15 mouse cellular contexts compared by ENCODE assay signal in genomic region chr10:37447333-37448204, GRCm38 (mm10).
DNase-seq lines count a peak whose midpoint lies in the region; ATAC-seq lines count a peak whose summit lies in the region.
"Had no signal": no experiment of that assay in that cellular context is flagged by ENCODE, and none has a peak within 500 bp of the region (broad histone marks: within the 10 kb centered on the region; RNA-seq: fewer than 3 reads in every experiment).

No protein-coding gene starts in this region.

- H3K4me3 ChIP-seq in embryonic facial prominence, embryonic 15.5 days (replicated peaks): no peak overlapping the region
- H3K4me3 ChIP-seq in embryonic facial prominence, embryonic 10.5 days: no peak overlapping the region
- H3K4me3 ChIP-seq in heart, embryonic 14.5 days (ENCODE audit: control insufficient read depth in 1 of 2, insufficient read depth in 1 of 2, low read depth in 1 of 2, low read length in 2 of 2): no peak overlapping the region
- H3K4me3 ChIP-seq: liver, embryonic 12.5 days; myocyte had no signal

- H3K36me3 ChIP-seq in embryonic facial prominence, embryonic 15.5 days: no peaks in the 10 kb centered on the region
- no peaks in the 10 kb centered on the region for H3K36me3 ChIP-seq in embryonic facial prominence, embryonic 10.5 days (replicated peaks)
- no peaks in the 10 kb centered on the region for H3K36me3 ChIP-seq in heart, embryonic 14.5 days (ENCODE audit: control insufficient read depth, insufficient read depth, low read length)
- H3K36me3 ChIP-seq: liver, embryonic 12.5 days had no signal

- no peaks in the 10 kb centered on the region for H3K9me3 ChIP-seq in embryonic facial prominence, embryonic 15.5 days (replicated peaks)
- no peaks in the 10 kb centered on the region for H3K9me3 ChIP-seq in embryonic facial prominence, embryonic 10.5 days
- no peaks in the 10 kb centered on the region for H3K9me3 ChIP-seq in heart, embryonic 14.5 days (ENCODE audit: control insufficient read depth, low read length)
- H3K9me3 ChIP-seq: liver, embryonic 12.5 days had no signal

- H3K4me2 ChIP-seq in embryonic facial prominence, embryonic 15.5 days (replicated peaks): no peak overlapping the region
- no peak overlapping the region for H3K4me2 ChIP-seq in heart, embryonic 14.5 days (ENCODE audit: low read length)
- H3K4me2 ChIP-seq: liver, embryonic 12.5 days had no signal

- WGBS in embryonic facial prominence, embryonic 15.5 days: 79% methylated on average over 4 of the region's 4 CpGs
- WGBS in embryonic facial prominence, embryonic 10.5 days: 79% methylated on average over 4 of the region's 4 CpGs
- WGBS in heart, embryonic 14.5 days: 68% methylated on average over 4 of the region's 4 CpGs

- H3K4me1 ChIP-seq in embryonic facial prominence, embryonic 15.5 days: no peaks in the 10 kb centered on the region
- H3K4me1 ChIP-seq in embryonic facial prominence, embryonic 10.5 days: no peaks in the 10 kb centered on the region
- H3K4me1 ChIP-seq in heart, embryonic 14.5 days (ENCODE audit: control insufficient read depth in 2 of 2, insufficient read depth in 2 of 2, low read length in 2 of 2): no peaks in the 10 kb centered on the region
- H3K4me1 ChIP-seq: liver, embryonic 12.5 days had no signal

- H3K27me3 ChIP-seq in embryonic facial prominence, embryonic 15.5 days: no peaks in the 10 kb centered on the region
- no peaks in the 10 kb centered on the region for H3K27me3 ChIP-seq in embryonic facial prominence, embryonic 10.5 days (replicated peaks; ENCODE audit: low read depth, poor library complexity, severe bottlenecking)
- H3K27me3 ChIP-seq in heart, embryonic 14.5 days (ENCODE audit: control insufficient read depth, insufficient read depth, low read length): no peaks in the 10 kb centered on the region
- H3K27me3 ChIP-seq: liver, embryonic 12.5 days had no signal

- no peak overlapping the region for H3K9ac ChIP-seq in embryonic facial prominence, embryonic 15.5 days
- no peak overlapping the region for H3K9ac ChIP-seq in heart, embryonic 14.5 days (ENCODE audit: low read length)
- H3K9ac ChIP-seq: liver, embryonic 12.5 days had no signal

- H3K27ac ChIP-seq in embryonic facial prominence, embryonic 15.5 days (replicated peaks): peak overlapping the region; percentile 35; the same call in 1 of the 2 replicates
- no peak overlapping the region for H3K27ac ChIP-seq in embryonic facial prominence, embryonic 10.5 days (replicated peaks)
- H3K27ac ChIP-seq in heart, embryonic 14.5 days (replicated peaks in 1 of 2; ENCODE audit: control insufficient read depth in 1 of 2, insufficient read depth in 1 of 2, low read depth in 2 of 2, low read length in 2 of 2): peak overlapping the region; percentile 25 to 31; a peak in 2 of 4 replicates
- H3K27ac ChIP-seq: hindbrain, postnatal 0 days; liver, embryonic 12.5 days had no signal

- ATAC-seq in embryonic facial prominence, embryonic 15.5 days (ENCODE audit: insufficient number of reproducible peaks, low FRiP score, low TSS enrichment, low read depth): no peak
- ATAC-seq in heart, embryonic 14.5 days (ENCODE audit: insufficient number of reproducible peaks, insufficient read depth, low FRiP score, low read depth): no peak
- ATAC-seq in megakaryocyte-erythroid progenitor cell, adult 5-6 weeks (replicated peaks; ENCODE audit: low FRiP score, low TSS enrichment, poor library complexity, severe bottlenecking): no peak
- ATAC-seq: hindbrain, postnatal 0 days; liver, embryonic 12.5 days had no signal

- no peak for DNase-seq in embryonic facial prominence, embryonic 10.5 days (ENCODE audit: low spot score)
- peak; percentile 18 to 21 for DNase-seq in adrenal gland, postnatal 36 days
- peak; percentile 38 for DNase-seq in kidney, adult 9 months
- no peak for DNase-seq in thymus, postnatal 14 days
- DNase-seq in thymus, postnatal 4 days: no peak
- DNase-seq: cerebellum, postnatal 25 days; gastrocnemius, postnatal 25 days; layer of hippocampus, adult 9-11 months; right cerebral cortex, postnatal 4 days had no signal

Comparison
In these comparisons a context has a peak if more than half of its experiments do, and no peak if none do; other contexts are left out.
1. DNase-seq: peak in adrenal gland, postnatal 36 days (2 of 2) and kidney, adult 9 months (single experiment); none in embryonic facial prominence, embryonic 10.5 days (single experiment), thymus, postnatal 14 days (single experiment) and thymus, postnatal 4 days (single experiment).